Mouse (Mus musculus) limb, embryonic 12.5 days (tissue): ENCODE measurements around the gene Bicral. TPM values are rescaled to one million over a fixed set of nuclear protein-coding genes. Genes with fewer than 3 reads are reported as not detected.

Experiments used
- ATAC-seq: fragments of 200-750 bp; cut with Nextera tagmentation; 2 replicates; pipeline ENCODE4 v1.8.0; 2017; ENCODE audit warnings: low read depth, moderate TSS enrichment; ENCODE audit not compliant: insufficient number of reproducible peaks, insufficient read depth, low FRiP score, low TSS enrichment
- H3K27ac ChIP-seq: fragments of 300-500 bp; sonication (generic); 2 replicates; pipeline ENCODE4 v1.5.1; 2016; ENCODE audit warnings: mild to moderate bottlenecking, moderate library complexity
- H3K27me3 ChIP-seq: fragments of 300-500 bp; sonication (generic); 2 replicates; pipeline ENCODE4 v1.6.1; 2016; ENCODE audit warnings: mild to moderate bottlenecking, moderate library complexity
- H3K36me3 ChIP-seq: fragments of 300-500 bp; sonication (generic); 2 replicates; pipeline ENCODE4 v1.6.1; 2016; ENCODE audit warnings: mild to moderate bottlenecking, moderate library complexity
- H3K4me1 ChIP-seq: fragments of 300-500 bp; sonication (generic); replicated peaks from 2 replicates; pipeline ENCODE4 v1.6.1; 2016
- H3K4me2 ChIP-seq: fragments of 300-500 bp; sonication (generic); 2 replicates; pipeline ENCODE4 v1.6.1; 2016; ENCODE audit warnings: mild to moderate bottlenecking, moderate library complexity
- H3K4me3 ChIP-seq: fragments of 300-500 bp; sonication (generic); replicated peaks from 2 replicates; pipeline ENCODE4 v1.5.1; 2016; ENCODE audit warnings: mild to moderate bottlenecking
- H3K9ac ChIP-seq: fragments of 300-500 bp; sonication (generic); replicated peaks from 2 replicates; pipeline ENCODE4 v1.6.1; 2016; ENCODE audit warnings: mild to moderate bottlenecking, moderate library complexity
- H3K9me3 ChIP-seq: fragments of 300-500 bp; sonication (generic); 2 replicates; pipeline ENCODE4 v1.6.1; 2016; ENCODE audit warnings: mild to moderate bottlenecking, moderate library complexity
- WGBS: fragments of 180-500 bp; shearing (Covaris S2); methylation state at CpG from one replicate; pipeline ENCODE4 v1.1.7; 2016; 5-methylcytosine and 5-hydroxymethylcytosine counted together
- polyA plus RNA-seq: library from polyadenylated mRNA; unstranded; fragments of >200 nt; fragmentation: Nextera tagmentation; extraction: Ambion mirVana; gene quantifications from 2 replicates; pipeline ENCODE4 v1.2.1, GENCODE M21; 2016

Gene Bicral
- polyA plus RNA-seq, 1 experiment from 2014 or later, result 4.8 TPM

GRCm38 (mm10) chr17:46840304-46841010 is 17.8 kb downstream of the Bicral start:
- 88% methylated on average over 10 of the region's 10 CpGs for WGBS
- H3K27ac ChIP-seq, result no peak overlapping the region
- ATAC-seq, result no peak
- peaks cover 11% of the 10 kb centered on the region; the same call in 1 of the 2 replicates for H3K36me3 ChIP-seq
- H3K4me1 ChIP-seq, result peaks cover 19% of the 10 kb centered on the region; the same call in 1 of the 2 replicates
- H3K4me3 ChIP-seq, result no peak overlapping the region
- H3K9me3 ChIP-seq, result no peaks in the 10 kb centered on the region
- H3K4me2 ChIP-seq, result no peak overlapping the region
- H3K27me3 ChIP-seq, result no peaks in the 10 kb centered on the region
- no peak overlapping the region for H3K9ac ChIP-seq

- Histone ChIP-seq H3K4me1 (0 out of 2 replicates have a peak, but pooled peaks cover 5% of the 10 kb centered on the region), H3K9me3 (no peaks in the 10 kb centered on the region), H3K27ac (no peak overlapping the region), H3K9ac (no peak overlapping the region), H3K36me3 (peaks cover 11% of the 10 kb centered on the region; the same call in 1 of the 2 replicates), H3K4me3 (no peak overlapping the region), H3K4me2 (no peak overlapping the region), H3K27me3 (no peaks in the 10 kb centered on the region)
- ATAC-seq, result no peak
- WGBS, result 57% methylated on average over 7 of the region's 7 CpGs
These were observed 19.8 kb downstream of the Bicral start for GRCm38 (mm10) chr17:46838396-46838920.

DNA sequence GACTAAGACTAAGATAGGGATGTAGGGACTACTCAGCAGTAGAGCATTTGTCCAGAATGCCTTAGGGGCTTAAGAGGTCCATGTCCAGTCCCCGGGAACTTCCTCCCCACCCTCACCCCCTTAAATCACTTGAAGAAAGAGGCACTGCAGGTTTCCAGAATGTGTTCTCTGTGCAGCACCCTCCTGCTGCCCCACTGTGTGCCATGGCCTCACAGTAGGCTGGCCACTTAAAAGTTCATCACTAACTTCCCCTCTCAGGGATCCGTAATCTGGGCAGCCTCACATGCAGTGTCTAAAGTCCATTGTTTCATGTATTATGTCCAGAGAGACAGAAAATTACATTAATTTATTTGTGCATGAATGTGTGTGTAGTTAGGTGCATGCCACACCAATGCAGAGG is 20.4 kb downstream of the Bicral start:
- 0 out of 2 replicates have a peak, but pooled peaks cover 5% of the 10 kb centered on the region for H3K4me1 ChIP-seq
- no peak overlapping the region for H3K27ac ChIP-seq
- 96% methylated on average over 2 of the region's 2 CpGs for WGBS
- no peaks in the 10 kb centered on the region for H3K27me3 ChIP-seq
- peaks cover 11% of the 10 kb centered on the region; the same call in 1 of the 2 replicates for H3K36me3 ChIP-seq
- no peak for ATAC-seq
- H3K9me3 ChIP-seq, result no peaks in the 10 kb centered on the region
- H3K4me3 ChIP-seq, result no peak overlapping the region
- H3K9ac ChIP-seq, result no peak overlapping the region
- no peak overlapping the region for H3K4me2 ChIP-seq

DNA sequence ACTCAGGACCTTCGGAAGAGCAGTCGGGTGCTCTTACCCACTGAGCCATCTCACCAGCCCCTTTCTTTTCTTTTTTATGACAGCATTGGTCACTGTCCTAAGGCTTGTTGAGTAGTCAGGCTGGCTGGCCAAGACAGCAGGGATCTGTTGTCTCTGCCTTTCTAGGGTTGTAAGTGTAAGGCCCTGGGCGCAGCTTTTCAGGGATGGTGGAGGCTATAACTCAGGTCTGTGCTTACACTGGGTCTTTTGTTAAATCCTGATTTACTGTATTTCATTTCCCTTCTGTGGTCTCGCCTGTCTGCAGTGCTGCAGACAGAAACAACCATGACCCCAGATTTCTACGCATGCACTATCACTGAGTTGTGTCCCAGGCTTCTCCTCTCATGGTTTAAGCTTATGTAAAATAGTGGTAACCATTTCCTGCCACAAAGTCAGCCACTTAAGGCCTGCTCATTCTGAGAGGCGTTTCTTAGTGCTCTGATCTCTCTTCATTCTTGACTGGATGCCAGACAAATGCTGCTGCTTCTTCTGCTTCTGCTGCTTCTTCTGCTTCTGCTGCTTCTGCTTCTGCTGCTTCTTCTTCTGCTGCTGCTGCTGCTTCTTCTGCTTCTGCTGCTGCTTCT is 23.1 kb downstream of the Bicral start:
- H3K9ac ChIP-seq, result no peak overlapping the region
- no peaks in the 10 kb centered on the region for H3K27me3 ChIP-seq
- peak overlapping the region; percentile 41; the same call in 1 of the 2 replicates for H3K27ac ChIP-seq
- peaks cover 5% of the 10 kb centered on the region; the same call in 1 of the 2 replicates for H3K36me3 ChIP-seq
- no peak for ATAC-seq
- H3K9me3 ChIP-seq, result no peaks in the 10 kb centered on the region
- H3K4me1 ChIP-seq, result peaks cover 11% of the 10 kb centered on the region; the same call in 1 of the 2 replicates
- no peak overlapping the region for H3K4me3 ChIP-seq
- WGBS, result 73% methylated on average over 6 of the region's 6 CpGs
- no peak overlapping the region for H3K4me2 ChIP-seq

DNA sequence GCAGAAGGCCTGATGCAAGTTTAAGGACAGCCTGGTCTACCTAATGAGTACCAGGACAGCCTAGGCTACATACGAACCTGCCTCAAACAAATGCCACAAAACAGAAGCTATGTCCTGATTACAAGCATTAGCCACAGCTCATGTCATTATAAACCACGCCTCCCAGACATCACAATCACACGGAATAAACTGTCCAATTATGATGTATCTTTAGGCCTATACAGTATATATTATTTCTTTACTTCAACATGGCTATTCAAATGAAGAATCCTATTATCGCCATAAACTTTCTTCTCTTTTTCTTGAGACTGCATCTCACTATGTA is 25.3 kb downstream of the Bicral start:
- peaks cover 17% of the 10 kb centered on the region; the same call in 1 of the 2 replicates for H3K36me3 ChIP-seq
- no peaks in the 10 kb centered on the region for H3K9me3 ChIP-seq
- no peaks in the 10 kb centered on the region for H3K27me3 ChIP-seq
- peaks cover 11% of the 10 kb centered on the region; the same call in 1 of the 2 replicates for H3K4me1 ChIP-seq
- no peak overlapping the region for H3K27ac ChIP-seq
- WGBS, result 91% methylated on average over 4 of the region's 4 CpGs
- no peak overlapping the region for H3K4me3 ChIP-seq
- H3K4me2 ChIP-seq, result no peak overlapping the region
- no peak for ATAC-seq
- no peak overlapping the region for H3K9ac ChIP-seq

DNA sequence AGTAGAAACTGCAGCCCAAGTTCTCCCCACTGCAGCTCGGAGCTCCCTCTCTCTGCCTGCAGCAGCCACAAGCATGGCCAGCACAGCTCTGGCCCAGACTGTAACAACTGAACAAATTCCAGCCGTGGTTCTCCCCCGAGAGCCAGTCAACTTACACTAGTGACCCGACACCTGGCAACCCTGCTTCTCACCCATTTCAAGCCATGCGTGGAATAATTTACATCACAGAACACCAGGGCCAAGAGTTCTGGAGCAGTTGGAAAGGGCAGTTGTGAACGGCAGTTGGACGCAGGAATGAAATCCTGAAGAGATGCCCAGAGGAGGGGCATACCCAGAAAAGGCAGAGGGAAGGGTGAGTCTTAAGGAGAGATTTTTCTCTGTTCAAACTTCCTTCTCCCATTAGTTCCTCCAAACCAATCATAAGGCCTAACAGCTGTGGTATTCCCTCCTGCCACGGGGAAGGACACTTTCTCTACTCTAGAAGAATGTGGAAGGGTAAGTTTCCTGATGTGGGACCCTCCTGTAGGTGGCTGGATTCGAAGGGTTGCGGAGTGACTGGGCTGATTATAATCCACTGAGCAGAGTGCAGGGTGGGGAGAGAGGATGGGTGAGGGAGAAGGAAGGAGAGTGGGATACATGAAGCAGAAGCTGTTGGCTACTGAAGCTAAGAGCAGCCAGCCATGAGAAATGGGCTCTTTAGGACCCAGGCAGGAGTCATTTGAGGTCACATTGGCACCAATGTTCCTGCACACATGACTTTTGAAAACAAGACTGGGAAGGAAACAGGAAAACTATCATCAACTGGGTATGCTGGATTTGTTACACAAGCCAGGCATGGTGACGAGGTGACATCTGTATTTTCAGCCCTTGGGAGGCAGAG is 25.9 kb downstream of the Bicral start:
- H3K36me3 ChIP-seq, result peaks cover 19% of the 10 kb centered on the region; the same call in 1 of the 2 replicates
- H3K4me1 ChIP-seq, result peaks cover 11% of the 10 kb centered on the region; the same call in 1 of the 2 replicates
- no peak for ATAC-seq
- no peaks in the 10 kb centered on the region for H3K9me3 ChIP-seq
- no peak overlapping the region for H3K9ac ChIP-seq
- no peak overlapping the region for H3K4me3 ChIP-seq
- peak overlapping the region; percentile 57; the same call in 1 of the 2 replicates for H3K27ac ChIP-seq
- WGBS, result 60% methylated on average over 11 of the region's 11 CpGs
- no peaks in the 10 kb centered on the region for H3K27me3 ChIP-seq
- no peak overlapping the region for H3K4me2 ChIP-seq

- Histone ChIP-seq H3K27me3 (no peaks in the 10 kb centered on the region), H3K9ac (no peak overlapping the region), H3K27ac (no peak overlapping the region), H3K4me2 (no peak overlapping the region), H3K4me1 (peaks cover 11% of the 10 kb centered on the region; the same call in 1 of the 2 replicates), H3K4me3 (no peak overlapping the region), H3K9me3 (no peaks in the 10 kb centered on the region), H3K36me3 (peaks cover 36% of the 10 kb centered on the region)
- no peak for ATAC-seq
- 88% methylated on average over 11 of the region's 11 CpGs for WGBS
These were observed 28.3 kb downstream of the Bicral start for GRCm38 (mm10) chr17:46829856-46830535.

DNA sequence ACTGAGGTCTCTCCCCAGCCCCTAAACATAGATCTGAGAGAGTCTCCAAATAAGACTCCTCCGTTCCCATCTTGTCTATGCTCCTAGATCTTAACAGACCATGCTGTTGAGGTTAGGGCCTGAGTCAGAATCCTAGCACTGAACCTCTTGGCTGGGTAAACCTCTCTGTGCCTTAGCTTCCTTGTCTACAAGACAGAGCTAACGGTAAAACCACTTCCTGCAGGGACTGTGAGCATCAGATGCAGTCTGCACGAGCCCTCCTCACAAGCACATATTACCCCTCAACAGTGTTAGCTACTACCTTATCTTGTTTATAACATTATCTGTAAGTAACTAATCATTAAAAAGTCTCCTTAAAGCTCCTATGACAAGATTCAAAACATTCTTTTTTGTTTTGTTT is 29.3 kb downstream of the Bicral start:
- no peak for ATAC-seq
- H3K4me3 ChIP-seq, result no peak overlapping the region
- H3K27me3 ChIP-seq, result no peaks in the 10 kb centered on the region
- H3K9ac ChIP-seq, result no peak overlapping the region
- no peak overlapping the region for H3K27ac ChIP-seq
- peaks cover 11% of the 10 kb centered on the region; the same call in 1 of the 2 replicates for H3K4me1 ChIP-seq
- 92% methylated on average over 3 of the region's 3 CpGs for WGBS
- peaks cover 47% of the 10 kb centered on the region for H3K36me3 ChIP-seq
- H3K9me3 ChIP-seq, result no peaks in the 10 kb centered on the region
- no peak overlapping the region for H3K4me2 ChIP-seq

DNA sequence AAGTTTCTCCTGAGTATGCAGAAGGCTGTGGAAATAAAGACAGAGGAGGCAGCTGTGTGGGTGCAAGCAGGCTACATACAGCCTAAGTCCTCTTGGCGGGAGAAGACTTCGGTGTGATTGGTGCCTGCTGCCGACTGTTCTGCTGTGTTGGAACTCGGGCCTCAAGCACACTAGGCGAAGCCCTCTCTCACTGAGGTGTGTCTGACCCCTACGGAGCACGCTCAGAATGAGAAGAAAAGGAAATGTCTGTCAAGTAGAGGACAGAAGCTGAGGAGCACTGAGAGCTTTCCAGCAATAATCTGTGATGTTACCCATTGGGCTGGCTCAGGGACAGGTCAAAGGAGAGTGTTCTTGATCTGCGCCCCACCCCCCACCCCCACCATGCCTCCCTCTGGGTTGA is 35.2 kb downstream of the Bicral start:
- no peaks in the 10 kb centered on the region for H3K27me3 ChIP-seq
- H3K27ac ChIP-seq, result no peak overlapping the region
- H3K36me3 ChIP-seq, result peaks cover 81% of the 10 kb centered on the region
- no peak for ATAC-seq
- H3K9ac ChIP-seq, result no peak overlapping the region
- H3K4me2 ChIP-seq, result no peak overlapping the region
- H3K4me3 ChIP-seq, result no peak overlapping the region
- H3K9me3 ChIP-seq, result no peaks in the 10 kb centered on the region
- no peaks in the 10 kb centered on the region for H3K4me1 ChIP-seq
- WGBS, result 93% methylated on average over 8 of the region's 8 CpGs

DNA sequence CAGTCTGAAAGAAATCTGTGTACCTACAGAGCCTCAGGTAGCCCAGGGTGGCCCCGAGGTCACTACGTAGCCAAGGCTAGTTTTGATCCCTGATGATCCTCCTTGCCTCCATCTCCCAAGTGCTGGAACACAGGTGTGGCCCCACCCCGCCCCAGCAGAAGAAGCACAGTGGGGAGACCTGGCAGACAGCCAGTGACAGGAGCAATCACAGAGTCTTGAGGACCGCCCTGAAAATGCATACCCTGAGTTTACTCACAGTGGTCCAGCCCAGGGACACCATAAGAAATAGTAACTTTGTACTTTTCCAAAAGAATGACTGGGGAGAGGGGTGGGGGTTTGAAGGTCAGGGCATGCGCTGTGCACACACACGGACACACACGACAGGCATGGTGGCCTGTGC is 37.7 kb downstream of the Bicral start:
- Histone ChIP-seq H3K9ac (no peak overlapping the region), H3K36me3 (peaks cover 79% of the 10 kb centered on the region), H3K4me2 (no peak overlapping the region), H3K27me3 (no peaks in the 10 kb centered on the region), H3K4me1 (no peaks in the 10 kb centered on the region), H3K27ac (no peak overlapping the region), H3K9me3 (no peaks in the 10 kb centered on the region), H3K4me3 (no peak overlapping the region)
- ATAC-seq, result no peak
- 91% methylated on average over 7 of the region's 7 CpGs for WGBS
